Mouse (Mus musculus): ENCODE results near the gene Prpf8. TPM values are rescaled to one million over a fixed set of nuclear protein-coding genes. Genes with fewer than 3 reads are reported as not detected.
"Not testable (repeated sequence)": the region's sequence is repeated elsewhere in the genome, so short reads cannot be mapped to it uniquely, and the experiment has no call there.

Gene Prpf8
- polyA plus RNA-seq (2012; rRNA removed), result 86.2 and 95.8 TPM in 2 replicates

DNA sequence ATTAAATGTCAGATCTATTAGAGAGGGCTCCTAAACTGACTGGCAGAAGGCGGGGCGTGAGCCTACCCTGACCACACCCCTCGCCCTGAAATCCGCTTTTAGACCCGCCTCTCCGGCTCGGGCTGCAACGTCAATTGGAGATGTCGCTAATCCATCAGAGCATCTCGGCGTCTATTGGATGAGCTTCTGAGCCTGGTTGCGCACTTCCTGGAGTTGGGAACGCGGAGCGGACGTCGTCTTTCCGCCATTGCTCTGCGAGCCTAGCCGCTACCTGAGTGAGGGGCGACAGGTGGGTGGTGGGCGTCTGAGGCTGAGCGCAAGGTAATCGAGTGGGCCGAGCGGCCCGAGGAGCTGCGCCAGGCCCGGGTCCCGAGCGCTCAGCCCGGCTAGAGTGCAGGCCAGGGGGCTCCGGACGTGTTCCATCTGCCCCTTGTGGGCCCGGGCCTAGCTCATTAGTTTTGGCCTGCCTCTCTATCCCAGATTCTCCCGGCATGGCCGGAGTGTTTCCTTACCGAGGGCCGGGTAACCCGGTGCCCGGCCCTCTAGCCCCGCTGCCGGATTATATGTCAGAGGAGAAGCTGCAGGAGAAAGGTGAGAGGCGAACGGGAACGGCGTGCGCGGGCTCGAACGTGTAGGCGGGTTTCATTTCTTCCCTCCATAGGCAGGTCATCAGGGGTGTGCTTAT, at the start of gene Prpf8:
Gene Prpf8, plus strand, starts transcription at position 216 of the 685 bp plus-strand sequence.
- DNase-seq (ENCODE audit: extremely low spot score in 1 of 2, low spot score in 1 of 2), result peak; percentile 98 to 99

DNA sequence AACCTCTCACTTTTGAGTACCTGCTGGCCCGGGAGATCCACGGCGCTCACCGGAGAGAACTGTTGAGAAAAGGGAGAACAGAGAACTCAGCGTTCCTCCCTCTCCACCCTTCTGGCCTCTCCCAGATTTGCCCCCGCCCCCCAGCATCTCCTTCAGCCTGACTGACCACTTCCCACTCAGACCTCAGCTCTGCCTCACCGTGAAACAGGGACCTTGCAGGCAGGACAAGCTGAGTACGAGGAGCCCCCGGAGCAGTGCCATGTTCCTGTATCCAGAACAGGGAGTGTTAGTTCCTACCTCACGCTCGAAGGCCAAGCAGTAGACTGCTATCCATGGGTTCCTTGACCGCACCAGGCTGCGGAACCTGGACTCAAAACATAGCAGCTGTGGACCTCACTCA, 48.4 kb upstream of the Prpf8 start:
- no peak for DNase-seq (ENCODE audit: extremely low spot score in 1 of 2, low spot score in 1 of 2)

DNA sequence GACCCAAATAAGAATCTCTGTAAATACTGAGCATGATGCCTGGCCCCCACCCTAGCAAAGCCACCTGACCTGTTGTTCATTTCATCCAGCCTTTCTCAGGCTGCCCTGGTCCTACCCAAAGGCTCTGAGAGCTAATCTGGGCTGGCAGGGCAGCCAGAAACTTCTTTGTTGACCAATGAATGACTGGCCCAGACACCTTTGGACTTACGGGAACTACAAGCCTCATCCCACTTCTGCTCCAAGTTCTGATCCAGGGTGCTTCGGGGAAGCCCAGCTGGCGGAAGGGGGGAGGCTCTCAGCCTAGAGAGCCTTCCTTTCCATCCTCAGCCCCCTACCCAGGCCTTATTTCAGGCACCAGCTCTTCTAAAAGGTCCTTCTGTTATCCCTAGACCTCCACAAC, 47.8 kb upstream of the Prpf8 start:
- no peak for DNase-seq (ENCODE audit: extremely low spot score in 1 of 2, low spot score in 1 of 2)

DNA sequence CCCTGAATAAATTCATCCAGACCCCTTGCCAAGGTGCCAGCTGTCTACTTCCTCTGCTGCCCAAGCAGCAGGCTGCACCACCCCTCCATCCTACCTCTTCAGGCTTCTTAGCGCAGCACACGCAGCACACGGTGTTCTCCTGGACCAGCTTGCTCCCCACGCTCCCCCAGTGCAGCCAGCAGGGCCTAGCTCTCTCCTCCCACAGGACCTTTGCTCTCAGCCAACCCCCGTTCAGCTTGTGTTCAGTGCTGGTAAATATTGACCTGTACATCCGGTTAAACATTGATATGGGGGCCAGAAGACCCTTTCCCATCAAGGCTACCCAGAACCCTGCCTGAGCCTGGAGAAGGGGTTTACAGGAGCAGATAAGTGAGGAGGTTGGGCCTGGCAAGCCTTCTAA, 47.3 kb upstream of the Prpf8 start, which contains the start of gene Serpinf2:
Gene Serpinf2, minus strand, starts transcription at position 229 of the 400 bp plus-strand sequence.
- no peak for DNase-seq (ENCODE audit: extremely low spot score in 1 of 2, low spot score in 1 of 2)

DNA sequence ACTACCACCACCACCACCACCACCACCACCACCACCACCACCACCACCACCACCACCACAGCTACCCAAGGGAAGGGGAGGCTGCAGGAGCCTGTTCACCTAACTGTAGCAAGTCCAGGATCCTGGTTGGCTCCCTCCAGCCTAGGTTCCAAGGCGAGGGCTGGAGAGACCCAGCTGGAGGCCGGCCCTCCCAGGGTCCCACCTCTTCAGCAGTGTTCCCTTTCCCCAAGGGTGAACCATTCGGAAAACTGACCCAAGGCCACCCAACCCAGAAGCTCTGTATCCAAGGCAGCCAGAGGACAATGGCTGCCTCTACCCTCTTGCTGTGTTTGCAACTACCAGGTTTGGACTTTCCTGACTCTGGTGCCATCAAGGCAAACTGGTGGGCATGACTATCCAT, 46.7 kb upstream of the Prpf8 start:
- no peak for DNase-seq (ENCODE audit: extremely low spot score in 1 of 2, low spot score in 1 of 2)

DNA sequence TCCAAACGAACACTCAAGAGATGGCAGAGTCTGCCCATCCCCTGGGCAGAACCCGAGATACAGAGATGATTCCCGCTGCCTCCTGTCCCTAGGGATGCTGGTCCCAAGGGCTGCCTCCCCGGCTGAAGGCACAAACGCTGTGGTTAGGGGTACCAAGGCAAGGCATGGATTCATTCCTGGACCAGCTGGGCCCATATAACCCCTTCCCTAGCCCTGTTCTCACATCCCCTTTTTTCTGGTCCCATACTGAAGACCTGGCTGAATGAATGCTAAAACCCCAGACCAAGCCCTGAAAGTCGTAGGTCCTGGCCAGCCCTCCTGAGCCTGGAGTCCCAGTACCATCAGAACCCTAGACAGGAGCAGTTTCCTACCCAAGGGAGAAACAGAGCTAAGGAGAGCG, 45.6 kb upstream of the Prpf8 start:
- DNase-seq (ENCODE audit: extremely low spot score in 1 of 2, low spot score in 1 of 2), result no peak

DNA sequence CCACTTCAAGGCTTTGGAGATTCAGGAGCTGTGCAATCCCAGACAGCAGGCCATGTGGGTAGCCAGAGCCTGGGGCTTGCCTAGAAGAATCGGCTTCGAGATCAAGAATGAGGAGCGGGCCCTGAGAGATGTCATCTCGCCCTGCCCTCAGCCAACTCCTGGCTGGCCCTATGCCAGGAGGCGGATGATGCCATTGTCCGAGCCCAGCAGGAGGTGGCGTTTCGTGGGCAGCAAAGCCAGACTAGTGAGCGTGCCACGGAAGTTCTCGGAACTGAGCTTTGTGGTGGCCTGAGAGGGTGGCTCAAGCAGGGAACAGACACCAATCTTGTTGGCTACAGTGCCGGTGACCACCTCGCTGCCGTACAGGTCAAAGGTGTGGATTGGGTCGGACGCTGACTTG, 45.0 kb upstream of the Prpf8 start:
- DNase-seq (ENCODE audit: extremely low spot score in 1 of 2, low spot score in 1 of 2), result no peak

DNA sequence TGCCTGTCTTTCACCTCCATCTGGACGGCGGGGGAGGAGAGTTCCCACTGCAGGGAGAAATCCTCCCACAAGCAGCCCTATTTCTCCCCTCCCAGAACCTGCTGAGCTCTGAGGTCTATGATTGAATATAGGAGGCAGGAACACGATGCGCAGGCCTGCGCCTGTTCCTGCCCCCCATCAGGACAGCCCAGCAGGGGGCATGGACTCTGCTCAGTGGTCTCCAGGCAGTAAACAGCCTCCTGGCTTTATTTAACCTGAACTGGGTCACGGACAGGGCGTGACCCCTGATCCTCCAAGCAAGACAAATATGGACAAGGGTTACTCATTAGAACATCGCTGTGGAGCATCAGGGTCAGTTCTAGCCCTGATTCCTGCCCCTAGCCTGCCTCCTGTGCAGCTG, 42.9 kb upstream of the Prpf8 start:
- DNase-seq (ENCODE audit: extremely low spot score in 1 of 2, low spot score in 1 of 2), result no peak

DNA sequence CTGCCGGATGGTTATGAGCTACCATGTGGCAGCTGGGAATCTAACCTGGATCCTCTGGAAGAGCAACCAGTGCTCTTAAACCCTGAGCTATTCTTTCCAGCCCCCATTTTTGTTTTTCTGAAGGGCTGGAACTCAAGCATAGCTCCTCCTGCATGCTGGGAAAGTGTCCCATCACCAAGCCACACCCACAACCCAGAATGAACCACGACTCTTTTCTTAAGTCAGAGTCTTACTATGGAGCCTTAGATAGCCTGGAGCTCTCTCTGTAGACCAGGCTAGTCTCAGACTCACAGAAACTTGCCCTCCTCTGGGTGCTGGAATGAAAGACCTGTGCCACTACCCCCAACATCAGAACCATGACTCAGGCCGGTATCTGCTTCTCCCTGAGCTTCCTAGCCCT, 38.0 kb upstream of the Prpf8 start:
- no peak for DNase-seq (ENCODE audit: extremely low spot score in 1 of 2, low spot score in 1 of 2)

DNA sequence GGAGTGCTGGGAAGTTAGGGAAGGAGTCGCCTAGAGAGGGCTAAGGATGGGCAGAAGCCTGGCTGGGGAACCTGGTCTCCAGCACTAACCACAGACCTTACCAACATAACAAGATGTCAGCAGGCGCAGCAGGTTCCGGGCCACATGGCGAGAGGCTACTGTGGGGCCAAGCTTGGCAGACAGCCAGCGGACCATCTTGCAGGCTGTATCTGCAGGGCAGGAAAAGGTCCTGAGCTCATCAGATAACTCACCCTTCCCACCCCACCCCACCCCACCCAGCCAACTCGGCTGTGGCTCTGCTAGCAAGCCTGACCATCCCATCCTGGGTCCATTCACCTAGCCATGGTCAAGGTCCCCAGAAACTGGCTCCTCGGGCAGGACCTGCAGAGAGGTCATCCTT, 36.9 kb upstream of the Prpf8 start:
- no peak for DNase-seq (ENCODE audit: extremely low spot score in 1 of 2, low spot score in 1 of 2)

DNA sequence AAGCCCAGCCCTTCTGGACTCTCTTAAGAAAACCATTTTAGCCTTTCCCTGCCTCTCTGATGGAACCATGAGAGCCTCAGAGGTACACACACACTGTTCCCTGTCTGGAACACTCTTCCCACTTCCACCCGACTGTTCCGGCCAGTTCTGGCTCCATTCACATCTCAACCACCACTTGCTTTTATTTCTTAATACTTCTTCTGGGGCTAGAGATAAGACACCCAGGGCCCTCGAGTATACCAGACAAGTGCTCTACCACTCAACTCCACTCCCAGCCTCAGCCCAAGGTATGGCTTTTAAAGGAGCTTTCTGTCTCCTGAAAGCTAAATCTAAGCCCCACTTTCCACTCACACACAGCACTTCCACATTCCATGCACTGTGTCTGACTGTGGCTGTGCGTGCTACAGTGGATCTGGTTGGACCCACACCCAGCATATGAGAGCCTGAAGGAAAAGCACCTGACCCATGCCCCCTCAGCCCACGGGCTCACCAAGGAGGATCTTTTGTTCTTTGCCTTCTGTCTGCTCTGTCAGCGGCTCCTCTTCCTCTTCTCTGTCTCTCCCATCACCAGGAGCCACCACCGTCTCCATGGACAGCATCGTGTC, 36.2 kb upstream of the Prpf8 start:
- DNase-seq (ENCODE audit: extremely low spot score in 1 of 2, low spot score in 1 of 2), result no peak

DNA sequence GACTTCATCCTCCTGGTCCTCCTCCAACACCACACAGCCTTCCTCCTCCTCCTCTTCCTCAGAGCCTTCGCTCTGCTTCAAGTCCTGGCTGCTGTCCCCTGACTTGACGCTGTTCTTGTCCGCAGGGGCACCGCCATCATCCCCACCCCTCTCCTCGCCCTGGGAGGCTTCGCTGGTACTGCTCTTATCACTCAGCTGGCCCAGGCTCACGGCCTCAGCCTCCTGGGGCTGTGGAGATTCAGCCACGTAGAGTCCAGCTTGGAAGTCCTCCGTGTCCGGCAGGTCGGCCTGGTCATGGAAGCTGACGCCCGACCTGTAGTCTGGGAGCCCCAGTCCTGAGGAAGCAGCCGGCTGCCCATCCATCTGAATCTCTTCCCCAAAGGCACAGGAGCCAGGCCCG, 35.7 kb upstream of the Prpf8 start:
- DNase-seq (ENCODE audit: extremely low spot score in 1 of 2, low spot score in 1 of 2), result no peak

DNA sequence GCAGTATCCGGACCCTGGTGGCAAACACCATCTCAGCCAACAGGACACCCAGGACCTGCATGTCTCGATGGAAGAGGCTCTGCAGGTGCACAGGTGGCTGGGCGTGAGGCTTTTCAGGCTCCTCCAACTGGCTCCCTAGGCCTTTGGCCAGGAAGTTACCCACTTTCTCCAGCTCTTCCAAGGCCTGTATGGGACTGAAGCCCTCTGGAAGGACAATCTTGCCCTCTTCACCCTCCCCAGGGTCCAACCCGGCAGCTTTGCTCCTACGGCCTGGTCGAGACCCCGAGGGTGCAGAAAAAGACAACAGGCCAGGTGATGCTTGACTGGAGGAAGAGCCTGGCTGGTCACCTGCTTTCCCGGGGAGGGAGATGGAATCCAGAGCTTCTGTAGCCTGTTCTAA, 34.5 kb upstream of the Prpf8 start:
- DNase-seq (ENCODE audit: extremely low spot score in 1 of 2, low spot score in 1 of 2), result no peak

DNA sequence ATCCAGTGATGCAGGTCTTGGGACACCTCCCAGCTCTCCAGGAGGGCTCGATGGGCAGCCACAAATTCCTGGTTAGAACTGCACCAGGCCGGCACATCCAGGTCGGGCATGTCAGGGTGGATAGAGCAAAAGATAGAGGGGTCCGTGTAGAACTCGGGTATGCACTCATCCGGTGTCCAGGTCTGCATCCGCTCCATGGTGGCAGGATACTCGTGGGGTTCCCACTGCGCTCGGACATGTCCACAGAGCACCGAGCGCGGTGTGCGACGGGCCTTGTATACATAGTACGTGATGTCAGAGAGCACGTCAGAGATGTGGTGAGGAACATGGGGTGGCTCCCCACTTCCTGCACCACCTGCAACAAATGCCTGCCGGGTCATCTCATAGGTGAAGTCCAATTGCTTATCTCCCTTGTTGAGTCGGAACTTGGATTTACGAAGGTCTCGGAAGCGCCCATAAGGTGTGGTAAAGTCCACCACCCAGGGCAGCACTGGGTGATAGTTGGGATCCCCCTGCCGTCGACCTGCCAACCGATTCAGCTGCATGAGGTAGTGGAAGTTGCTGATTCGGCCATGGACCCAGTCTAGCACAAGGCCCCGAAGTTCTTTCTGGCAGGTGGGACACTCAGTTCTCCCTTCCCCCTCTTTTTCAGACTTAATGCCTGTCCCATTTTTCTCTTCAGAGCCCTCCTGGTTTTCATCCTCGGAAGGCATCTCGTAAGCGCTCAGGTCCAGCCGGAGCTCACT, 33.6 kb upstream of the Prpf8 start:
- no peak for DNase-seq (ENCODE audit: extremely low spot score in 1 of 2, low spot score in 1 of 2)

DNA sequence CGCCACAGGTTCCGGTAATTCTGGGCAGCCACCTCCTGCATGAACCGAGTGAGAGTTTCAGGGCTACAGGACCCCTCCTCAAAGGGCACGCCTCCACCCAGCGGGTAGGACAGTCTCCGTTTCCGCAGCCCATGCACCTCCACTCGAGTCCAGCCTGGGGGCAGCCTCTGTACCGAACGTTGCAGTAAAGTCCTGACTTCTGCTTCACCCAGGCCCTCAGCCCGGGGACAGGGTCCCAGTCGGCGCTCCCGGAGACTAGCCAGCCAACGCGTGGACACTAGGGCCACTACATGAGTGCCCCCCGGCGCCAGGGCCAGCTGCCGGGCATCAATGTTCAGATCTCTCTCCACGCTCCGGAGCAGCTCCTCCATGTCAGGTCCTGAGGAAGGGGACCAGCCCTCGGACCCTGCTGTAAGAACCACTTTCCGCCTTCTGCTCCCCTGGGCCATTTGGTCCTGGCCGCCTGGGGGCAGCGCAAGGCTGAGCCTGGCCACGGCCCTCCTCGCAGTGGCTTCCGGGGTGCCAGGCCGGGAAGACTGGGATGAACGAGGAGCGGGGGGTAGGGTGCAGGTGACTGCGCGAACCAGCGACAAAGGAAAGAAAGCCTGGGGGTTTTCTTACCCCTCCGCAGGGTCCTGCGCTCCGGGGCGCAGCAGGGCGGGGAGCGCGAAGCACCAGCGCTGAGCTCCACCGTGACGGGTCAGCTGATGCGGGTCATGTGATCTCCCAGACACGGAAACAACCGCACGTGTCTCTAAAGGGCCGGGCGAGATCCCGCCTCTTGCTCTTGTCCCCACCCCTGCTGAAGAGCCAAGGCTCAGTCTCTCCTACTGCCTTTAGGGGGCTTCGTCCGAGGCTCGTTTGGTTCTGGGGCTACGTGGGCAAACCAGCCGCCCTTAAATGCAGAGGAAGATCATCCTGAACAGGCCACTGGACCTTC, 32.4 kb upstream of the Prpf8 start, which contains the start of gene Wdr81:
Gene Wdr81, minus strand, starts transcription at position 727 of the 940 bp plus-strand sequence.
- peak; percentile 85 to 90 for DNase-seq (ENCODE audit: extremely low spot score in 1 of 2, low spot score in 1 of 2)

DNA sequence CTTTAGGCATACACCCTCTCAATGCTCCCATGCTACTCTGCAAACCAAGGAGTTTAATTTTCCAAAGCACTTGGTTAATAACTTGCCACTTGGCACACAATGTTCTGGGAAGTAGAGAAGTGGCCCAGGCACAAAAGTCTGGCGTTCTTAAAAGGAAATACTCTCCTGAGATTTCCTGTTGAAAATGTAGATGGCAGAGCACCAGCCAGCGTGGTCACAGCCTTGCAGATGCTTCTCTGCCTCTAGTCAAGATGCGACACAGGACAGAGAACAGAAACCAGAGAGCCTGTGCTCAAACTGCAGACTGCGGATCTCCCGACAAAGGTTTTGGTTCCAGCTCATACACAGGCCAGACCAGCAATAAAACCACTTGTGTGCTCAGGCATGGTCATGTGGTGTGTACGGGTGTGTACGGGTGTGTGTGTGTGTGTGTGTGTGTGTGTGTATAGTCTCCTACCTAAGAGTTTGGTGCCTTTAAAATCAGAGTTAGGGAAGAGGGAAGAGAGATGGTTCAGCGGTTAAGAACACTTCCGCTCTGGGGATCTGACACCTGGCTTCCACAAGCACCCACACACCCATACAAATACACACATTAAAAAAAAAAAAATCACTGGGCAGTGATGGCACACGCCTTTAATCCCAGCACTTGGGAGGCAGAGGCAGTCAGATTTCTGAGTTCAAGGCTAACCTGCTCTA, 31.4 kb upstream of the Prpf8 start:
- no peak for DNase-seq (ENCODE audit: extremely low spot score in 1 of 2, low spot score in 1 of 2)

DNA sequence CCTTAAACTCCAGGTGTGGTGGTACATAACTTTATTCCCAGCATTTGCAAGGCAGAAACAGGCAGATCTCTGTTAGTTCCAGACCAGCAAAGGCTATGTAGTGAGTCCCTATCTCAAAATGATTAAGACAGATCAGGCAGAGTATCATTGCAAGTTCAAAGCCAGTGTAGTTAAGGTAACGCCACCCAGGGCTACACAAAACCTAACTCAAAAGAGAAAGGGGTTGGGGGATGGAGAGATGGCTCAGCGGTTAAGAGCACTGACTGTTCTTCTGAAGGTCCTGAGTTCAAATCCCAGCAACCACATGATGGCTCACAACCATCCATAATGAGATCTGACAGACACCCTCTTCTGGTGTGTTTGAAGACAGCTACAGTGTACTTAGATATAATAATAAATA, 30.6 kb upstream of the Prpf8 start:
- DNase-seq (ENCODE audit: extremely low spot score in 1 of 2, low spot score in 1 of 2), result not testable (repeated sequence)

DNA sequence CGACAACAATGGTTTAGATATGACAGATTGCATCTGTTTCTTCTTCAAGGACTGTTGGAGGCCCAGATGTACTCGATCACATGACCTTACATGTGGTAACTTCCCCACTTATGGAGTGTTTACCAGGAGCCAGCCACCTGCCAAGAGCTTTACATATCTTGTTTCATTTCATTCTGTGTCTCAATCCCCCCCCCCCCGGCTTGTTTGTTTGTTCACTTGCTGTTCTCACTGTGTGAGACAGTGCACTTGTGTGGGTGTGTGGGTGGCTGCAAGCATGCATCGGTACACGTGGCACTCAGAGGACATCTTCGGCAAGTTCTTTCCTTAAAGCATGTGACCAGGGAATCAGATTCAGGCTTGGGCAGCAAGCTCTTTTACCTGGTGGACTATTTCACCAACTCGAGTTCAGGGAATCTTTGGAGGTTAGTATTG, 30.2 kb upstream of the Prpf8 start:
- no peak for DNase-seq (ENCODE audit: extremely low spot score in 1 of 2, low spot score in 1 of 2)

DNA sequence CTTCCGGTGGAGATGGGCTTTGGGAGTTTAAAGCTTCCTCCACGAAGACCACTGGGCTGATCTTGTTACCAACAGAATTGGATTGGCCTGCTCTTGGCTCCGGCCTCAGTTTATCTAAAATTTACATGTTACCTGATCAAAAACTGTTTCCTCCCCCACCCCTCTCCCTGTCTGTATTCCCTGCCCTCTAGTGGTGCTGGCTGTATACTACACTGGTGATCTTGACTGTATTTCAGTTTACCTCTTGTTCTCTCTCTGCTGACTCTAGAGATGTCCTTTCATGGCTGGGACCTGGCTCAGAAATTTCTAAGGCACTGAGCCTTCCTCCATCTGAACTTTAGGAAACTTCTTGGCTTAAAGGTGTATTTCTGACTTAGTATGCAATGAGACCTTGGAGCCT, 28.4 kb upstream of the Prpf8 start:
- peak in 1 of 2 experiments; percentile 65 for DNase-seq (ENCODE audit: extremely low spot score in 1 of 2, low spot score in 1 of 2)

DNA sequence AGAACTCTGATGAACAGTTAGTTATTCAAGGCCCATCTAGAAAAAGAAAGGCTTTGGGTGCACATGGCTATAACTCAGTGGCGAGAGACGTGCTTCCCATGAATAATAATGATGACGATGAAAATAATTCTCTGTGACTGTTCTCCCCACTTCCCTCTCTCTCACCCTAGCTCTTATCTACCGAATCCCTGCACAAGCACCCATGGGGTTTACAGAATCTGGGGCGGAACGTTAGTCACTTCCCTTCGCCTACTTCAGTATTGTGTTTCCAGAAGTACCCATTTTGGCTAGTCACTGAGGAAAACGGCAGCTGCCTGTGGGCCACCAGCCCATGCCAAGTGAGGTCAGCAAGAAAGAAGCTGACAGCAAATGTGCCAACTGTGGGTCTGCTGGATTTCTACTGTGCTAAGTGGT, 28.0 kb upstream of the Prpf8 start:
- no peak for DNase-seq (ENCODE audit: extremely low spot score in 1 of 2, low spot score in 1 of 2)

Data from frontal cortex, adult 2 months (tissue).